Mouse (Mus musculus): ENCODE measurements around the gene E130311K13Rik. TPM values are rescaled to one million over a fixed set of nuclear protein-coding genes. Genes with fewer than 3 reads are reported as not detected.

E130311K13Rik gene
- polyA plus RNA-seq (2017; shearing (Covaris generic)) = 10 to 100 TPM in 1 of 2 experiments, 1 to 10 TPM in 1; 7.8 to 12.5 TPM

GRCm38 (mm10) chr3:63928878-63929859, at the start of gene E130311K13Rik:
Gene E130311K13Rik (minus strand): TSS chr3:63929472.
- ATAC-seq = peak; percentile 95

GRCm38 (mm10) chr3:63977895-63978294, 48.6 kb upstream of the E130311K13Rik start:
- no peak for ATAC-seq

DNA sequence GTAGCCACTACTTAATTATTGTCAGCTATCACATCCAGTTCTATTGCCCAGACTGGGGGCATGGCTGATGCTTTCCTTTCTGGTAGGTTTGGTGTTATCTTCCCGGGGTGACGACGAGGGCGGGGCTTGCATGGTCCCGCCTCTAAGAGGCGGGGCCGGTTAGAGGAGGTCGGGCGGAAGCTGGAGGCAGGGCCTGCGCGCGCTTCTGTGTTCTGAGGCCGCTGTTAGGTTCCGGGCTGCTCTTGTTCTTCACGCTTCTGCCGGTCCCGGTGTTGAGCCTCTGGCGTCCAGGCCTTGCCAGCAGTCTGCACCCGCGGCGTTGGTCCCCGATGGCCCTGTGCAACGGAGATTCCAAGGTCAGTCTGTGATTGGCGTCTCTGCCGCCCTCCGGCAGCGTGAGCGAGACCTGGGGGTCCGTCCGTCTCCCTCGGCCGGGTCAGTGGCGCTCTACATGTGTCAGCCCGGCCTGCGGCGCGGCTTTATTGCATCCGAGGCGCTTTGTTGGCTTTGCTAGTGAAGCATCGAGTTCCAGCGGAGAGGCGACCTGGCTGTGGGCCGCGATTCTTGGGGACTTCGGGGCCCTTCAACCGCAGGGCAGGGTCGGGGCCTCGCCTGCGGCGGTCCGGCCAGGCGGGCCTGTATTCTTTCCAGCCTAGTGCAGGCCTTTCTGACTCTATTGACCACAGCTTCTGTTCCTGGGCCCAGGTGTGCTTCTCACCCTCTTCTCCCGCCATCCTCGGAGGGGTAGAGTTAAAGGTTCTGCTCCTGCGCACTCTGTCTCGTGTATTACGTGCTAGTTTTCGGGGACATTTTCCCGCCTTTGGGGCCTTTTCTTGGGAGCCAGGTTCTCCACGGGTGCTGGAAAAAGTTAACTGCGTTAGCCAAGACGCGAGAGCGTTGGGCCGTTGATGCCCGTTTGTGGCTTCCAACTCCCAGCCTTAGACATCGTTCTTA, 47.0 kb upstream of the E130311K13Rik start, which contains the start of gene Gmps:
Gmps (plus strand) TSS at position 152 of the 954 bp plus-strand sequence.
- ATAC-seq = peak; percentile 98

- no peak for ATAC-seq
These were observed 36.7 kb upstream of the E130311K13Rik start for GRCm38 (mm10) chr3:63965929-63966328.

DNA sequence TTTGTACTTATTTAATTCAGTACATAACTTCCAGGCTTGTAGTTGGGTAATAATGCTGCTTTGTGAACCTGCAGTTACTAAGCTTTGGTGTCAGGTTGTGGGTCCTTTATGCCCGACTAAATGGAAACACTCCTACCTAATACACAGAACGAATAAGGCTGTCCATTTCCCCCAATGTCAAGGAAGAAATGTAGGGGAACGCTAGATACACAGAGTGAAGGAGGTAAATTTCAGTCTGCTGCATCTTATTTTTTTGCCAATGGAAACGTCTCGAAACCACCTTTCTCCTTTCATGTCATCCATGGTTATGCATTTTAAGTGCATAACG, 35.6 kb upstream of the E130311K13Rik start:
- ATAC-seq = no peak

GRCm38 (mm10) chr3:63964100-63964921, 35.0 kb upstream of the E130311K13Rik start, which contains the start of gene Slc33a1:
Gene Slc33a1 (minus strand): TSS chr3:63964768.
- ATAC-seq = peak; percentile 90

DNA sequence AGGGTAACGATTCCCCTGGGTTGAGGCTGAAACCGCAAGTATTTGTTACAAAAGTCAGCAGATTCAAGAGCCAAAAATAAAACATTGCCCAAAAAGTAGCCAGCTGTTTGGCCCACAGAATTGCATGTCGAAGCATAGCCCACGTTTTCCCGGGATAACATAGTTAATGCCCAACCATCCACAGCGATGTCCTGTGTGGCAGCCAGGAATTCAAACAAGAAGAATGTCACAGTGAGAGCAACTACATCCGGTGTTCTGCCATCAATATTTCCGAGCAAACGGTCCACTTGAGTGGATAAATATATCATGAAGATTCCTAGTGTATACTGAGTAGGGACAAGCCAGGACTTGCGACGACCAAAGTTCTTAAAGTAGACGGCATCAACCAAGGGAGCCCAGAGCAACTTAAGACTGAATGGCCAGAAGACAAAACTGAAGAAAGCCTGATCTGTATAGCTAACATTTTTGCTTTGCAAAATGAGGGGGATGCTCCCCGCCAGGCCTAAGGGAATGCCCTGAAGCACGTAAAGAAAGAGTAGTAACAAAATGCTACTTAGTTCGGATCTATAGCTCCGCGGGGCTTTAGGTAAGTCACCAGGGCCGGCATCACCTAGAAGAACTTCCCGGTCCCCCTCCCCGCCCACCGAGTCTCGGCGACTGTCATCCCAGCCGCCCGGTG, 34.3 kb upstream of the E130311K13Rik start:
- ATAC-seq = no peak

DNA sequence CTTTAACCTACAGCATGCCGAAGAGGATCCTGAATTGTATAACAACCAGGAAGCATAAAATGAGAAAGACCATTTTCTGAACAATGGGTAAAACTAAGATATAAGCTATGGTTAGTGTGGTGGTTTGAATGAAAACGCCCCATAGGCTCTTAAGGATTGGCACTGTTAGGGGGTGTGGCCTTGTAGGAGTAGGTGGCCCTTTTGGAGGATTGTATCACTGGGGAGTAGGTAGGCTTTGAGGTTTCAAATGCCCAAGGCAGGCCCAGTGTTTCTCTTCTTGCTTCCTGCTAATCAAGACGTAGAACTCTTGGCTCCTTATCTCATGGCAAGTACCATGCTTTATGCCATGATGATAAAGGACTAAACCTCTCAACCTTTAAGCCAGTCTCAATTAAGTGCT, 20.6 kb upstream of the E130311K13Rik start:
- ATAC-seq = no peak

DNA sequence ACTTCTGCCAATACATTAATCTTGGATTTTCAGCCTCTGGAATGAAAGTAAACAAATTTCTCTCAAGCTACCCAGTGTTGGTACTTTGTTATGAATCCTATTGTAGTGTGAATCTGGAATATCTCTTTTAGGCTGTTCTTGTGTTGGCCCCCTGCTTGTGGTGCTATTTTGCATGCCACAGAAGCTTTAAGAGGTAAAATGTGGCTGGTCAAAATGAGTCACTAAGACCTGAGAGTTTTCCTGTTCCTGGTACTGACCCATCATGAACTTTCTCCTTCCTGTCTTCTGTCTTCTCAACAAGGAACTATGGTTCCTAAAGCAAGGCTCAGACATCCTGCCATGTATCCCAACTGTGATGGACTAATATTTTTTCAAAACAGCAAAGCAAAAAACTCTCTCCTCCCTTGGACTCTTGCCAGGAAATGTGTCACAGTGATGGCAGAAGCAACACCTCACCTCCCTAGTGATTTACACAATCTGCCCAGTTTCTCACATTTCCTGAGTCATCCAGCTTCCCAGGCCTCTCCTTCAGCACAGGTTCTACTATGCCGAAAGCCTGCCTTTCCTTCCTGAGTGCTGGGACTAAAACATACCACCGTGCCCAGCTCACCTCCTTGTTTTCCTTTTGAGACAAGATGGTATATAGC, 12.1 kb upstream of the E130311K13Rik start:
- ATAC-seq = no peak

DNA sequence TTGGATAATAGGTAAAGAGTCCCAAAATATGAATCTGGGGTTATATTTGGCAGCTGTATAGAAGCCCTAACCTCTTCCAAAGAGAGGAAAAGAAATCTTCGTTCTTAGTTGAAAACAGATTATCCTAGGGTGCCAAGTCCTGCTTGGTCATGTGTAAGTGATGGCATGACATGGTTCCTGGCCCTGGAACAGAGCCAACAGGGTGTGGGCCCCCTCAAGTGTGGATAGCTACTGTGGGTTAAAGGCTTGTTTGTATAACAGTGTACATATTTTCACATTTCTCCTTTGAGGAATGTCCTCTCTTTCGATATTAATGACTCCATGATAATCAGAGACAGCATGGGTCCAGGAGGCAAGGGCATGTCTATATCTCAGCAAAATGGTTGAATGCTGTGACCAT, 9.7 kb upstream of the E130311K13Rik start:
- ATAC-seq = no peak

DNA sequence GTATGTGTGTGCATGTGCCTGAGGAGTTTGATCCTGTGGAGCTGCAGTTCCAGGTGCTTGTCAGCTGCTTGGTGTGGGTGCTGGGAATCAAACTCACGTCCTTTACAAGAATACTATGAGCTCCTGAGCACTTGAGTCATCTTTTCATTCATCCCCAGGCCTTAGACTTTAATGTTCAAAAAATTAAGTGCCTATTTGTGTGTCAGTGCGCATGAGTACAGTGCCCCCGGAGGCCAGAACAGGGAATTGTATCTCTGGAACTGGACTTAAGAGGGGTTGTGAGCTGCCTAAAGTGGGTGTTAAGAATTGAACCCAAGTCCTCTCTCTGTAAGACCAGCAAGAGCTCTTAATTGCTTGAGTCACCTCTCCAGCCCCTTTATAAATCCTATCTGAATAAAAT, 9.6 kb downstream of the E130311K13Rik start:
- peak; percentile 85 for ATAC-seq

DNA sequence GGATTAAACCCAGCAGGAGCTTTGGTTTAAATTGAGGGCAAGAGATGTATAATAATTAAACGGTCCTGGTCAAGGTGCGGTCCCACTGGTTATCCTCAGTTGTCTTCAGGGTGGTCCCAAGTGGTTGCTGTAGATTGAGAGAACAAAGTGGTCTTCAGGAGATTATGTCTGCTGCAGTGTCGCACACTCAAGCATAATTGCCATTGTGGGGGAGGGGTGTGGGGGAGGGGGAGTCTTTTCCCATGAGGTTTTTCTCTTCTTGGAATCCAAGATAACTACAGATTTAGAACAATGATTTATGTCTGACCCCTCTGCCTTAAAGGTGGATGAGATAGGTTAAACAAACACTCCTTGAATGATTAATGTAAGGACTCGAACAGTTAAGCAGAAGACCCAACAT, 19.0 kb downstream of the E130311K13Rik start:
- ATAC-seq = no peak

DNA sequence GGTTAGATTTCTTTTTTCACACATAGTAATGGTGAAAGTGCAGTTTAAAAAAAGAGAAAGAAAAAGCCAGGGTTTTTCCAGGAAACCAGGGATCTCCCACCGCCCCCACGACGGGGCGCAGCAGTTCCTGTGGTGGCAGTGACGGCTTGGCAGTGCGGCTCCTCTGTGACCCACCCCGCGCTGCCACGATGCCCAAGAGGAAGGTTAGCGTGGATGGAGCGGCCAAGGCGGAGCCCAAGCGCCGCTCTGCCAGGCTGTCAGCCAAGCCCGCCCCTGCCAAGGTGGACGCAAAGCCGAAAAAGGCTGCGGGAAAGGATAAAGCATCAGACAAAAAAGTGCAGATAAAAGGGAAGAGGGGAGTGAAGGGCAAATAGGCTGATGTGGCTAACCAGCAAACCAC, 24.0 kb downstream of the E130311K13Rik start:
- no peak for ATAC-seq

GRCm38 (mm10) chr3:63904157-63904556, 25.1 kb downstream of the E130311K13Rik start:
- no peak for ATAC-seq

DNA sequence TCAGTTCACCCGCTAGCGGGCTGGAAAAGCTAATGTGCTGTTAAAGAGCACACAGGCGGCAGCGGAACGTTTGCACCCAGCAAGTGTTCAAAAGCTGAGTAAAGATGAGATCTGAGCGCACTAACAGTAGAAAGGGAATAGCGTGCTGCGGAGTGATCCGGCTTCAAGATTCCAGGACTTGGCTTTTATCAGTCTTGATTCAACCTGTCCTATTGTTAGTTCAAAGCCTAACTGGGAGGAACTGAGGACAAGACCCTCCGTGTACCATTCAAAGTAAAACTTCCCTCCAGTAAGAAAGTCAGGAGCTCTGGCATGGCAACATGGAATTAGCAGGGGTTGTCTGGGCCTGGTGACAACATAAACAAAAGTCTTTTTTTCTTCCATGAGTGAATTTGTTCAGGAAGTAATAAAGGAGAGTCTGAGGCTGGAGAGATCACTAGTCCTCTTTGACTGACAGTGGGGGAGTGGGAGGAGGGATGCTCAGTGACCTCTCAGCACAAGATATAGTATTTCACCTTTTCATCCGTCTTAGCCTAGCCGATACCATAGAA, 29.2 kb downstream of the E130311K13Rik start:
- no peak for ATAC-seq

DNA sequence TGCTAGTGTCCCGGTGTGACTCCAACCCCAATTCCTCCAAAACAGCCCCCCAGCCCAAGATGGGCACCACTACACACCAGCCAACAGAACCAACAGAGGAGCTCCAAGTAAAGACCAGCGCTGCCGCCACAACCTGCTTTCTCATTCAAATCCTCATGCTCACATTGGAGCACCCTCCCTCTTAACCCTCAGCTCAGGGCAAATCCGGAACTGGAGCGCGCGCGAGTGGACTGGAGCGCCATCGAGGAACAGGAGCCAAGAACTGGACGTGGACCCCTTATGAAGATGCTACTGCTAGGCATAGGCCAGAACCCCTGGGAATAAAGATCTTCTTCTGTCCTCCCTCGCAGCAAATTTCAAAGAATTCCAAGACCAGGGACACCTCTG, 30.0 kb downstream of the E130311K13Rik start, which contains the start of gene Plch1:
Plch1 (minus strand) TSS at position 164 of the 387 bp plus-strand sequence.
- peak; percentile 45 for ATAC-seq

GRCm38 (mm10) chr3:63898581-63899308, 30.5 kb downstream of the E130311K13Rik start:
- ATAC-seq = peak; percentile 49

DNA sequence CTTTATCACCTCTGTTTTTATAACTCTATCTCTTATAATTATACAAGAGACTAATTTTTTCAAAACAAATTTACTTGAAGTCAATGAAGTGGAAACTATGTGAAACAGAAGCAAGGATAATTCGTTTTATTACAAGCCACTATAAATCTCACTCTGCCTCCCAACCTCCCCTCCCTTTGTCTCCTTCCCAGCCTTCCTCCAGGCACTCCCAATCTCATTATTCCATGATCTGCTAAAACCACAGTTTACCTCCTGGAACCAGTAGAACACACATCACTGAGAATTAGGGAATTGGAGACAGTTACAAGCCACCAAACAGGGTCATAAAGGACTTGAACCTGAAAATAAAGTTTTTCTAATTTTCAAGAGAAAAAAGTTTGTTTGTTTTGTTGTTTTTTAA, 32.1 kb downstream of the E130311K13Rik start:
- no peak for ATAC-seq

DNA sequence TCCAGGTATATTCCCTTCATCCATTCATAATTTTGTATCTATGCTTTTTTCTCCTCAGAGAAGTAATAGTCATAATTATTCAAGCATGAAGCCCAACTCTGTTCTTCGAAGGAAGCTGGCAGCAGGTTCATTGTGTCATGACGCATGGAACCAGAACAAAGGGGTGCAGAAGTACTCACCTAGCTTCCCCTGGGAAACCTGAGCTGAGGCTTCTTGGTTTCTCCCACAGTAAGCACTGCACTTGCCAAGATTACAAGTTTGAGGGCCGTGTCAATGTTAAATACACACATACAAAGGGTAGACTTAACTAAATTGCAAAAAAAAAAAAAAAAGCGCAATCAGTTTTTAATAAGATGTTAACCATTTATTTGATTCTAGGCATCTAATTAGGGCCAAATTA, 33.0 kb downstream of the E130311K13Rik start:
- no peak for ATAC-seq

- no peak for ATAC-seq
These were observed 33.5 kb downstream of the E130311K13Rik start for GRCm38 (mm10) chr3:63895786-63896185.

All from activated CD4-positive, CD25-positive, alpha-beta regulatory T cell, adult 4 months (primary cell).